Mouse (Mus musculus): ENCODE measurements around the gene Rasip1. TPM values are rescaled to one million over a fixed set of nuclear protein-coding genes. Genes with fewer than 3 reads are reported as not detected.

Gene Rasip1
- polyA plus RNA-seq, 1 experiment from 2014 or later = 24.3 TPM

- WGBS = 52% methylated on average over 1 of the region's 1 CpGs
- no peak for ATAC-seq (ENCODE audit: insufficient number of reproducible peaks, insufficient read depth, low FRiP score, low read depth)
- H3K36me3 ChIP-seq (ENCODE audit: control insufficient read depth, insufficient read depth, low read length) = no peaks in the 10 kb centered on the region
- no peak overlapping the region for H3K9ac ChIP-seq (ENCODE audit: low read length)
- no peaks in the 10 kb centered on the region for H3K27me3 ChIP-seq (ENCODE audit: control insufficient read depth, insufficient read depth, low read length)
- no peaks in the 10 kb centered on the region for H3K4me1 ChIP-seq (ENCODE audit: control insufficient read depth in 2 of 2, insufficient read depth in 2 of 2, low read length in 2 of 2)
- no peak overlapping the region for H3K4me3 ChIP-seq (ENCODE audit: control insufficient read depth in 1 of 2, insufficient read depth in 1 of 2, low read depth in 1 of 2, low read length in 2 of 2)
- no peak overlapping the region for H3K4me2 ChIP-seq (ENCODE audit: low read length)
- H3K27ac ChIP-seq (replicated peaks in 1 of 2; ENCODE audit: control insufficient read depth in 1 of 2, insufficient read depth in 1 of 2, low read depth in 2 of 2, low read length in 2 of 2) = no peak overlapping the region
- H3K9me3 ChIP-seq (ENCODE audit: control insufficient read depth, low read length) = no peaks in the 10 kb centered on the region
Measured at GRCm38 (mm10) chr7:45609511-45609910, 17.8 kb upstream of the Rasip1 start.

- Histone ChIP-seq H3K4me2 (ENCODE audit: low read length) (no peak overlapping the region), H3K27ac (replicated peaks in 1 of 2; ENCODE audit: control insufficient read depth in 1 of 2, insufficient read depth in 1 of 2, low read depth in 2 of 2, low read length in 2 of 2) (no peak overlapping the region), H3K36me3 (ENCODE audit: control insufficient read depth, insufficient read depth, low read length) (no peaks in the 10 kb centered on the region), H3K9me3 (ENCODE audit: control insufficient read depth, low read length) (no peaks in the 10 kb centered on the region), H3K4me1 (ENCODE audit: control insufficient read depth in 2 of 2, insufficient read depth in 2 of 2, low read length in 2 of 2) (peaks cover 0 to 6% of the 10 kb centered on the region in 2 experiments; a peak in 1 of 4 replicates), H3K27me3 (ENCODE audit: control insufficient read depth, insufficient read depth, low read length) (peaks cover 46% of the 10 kb centered on the region), H3K4me3 (ENCODE audit: control insufficient read depth in 1 of 2, insufficient read depth in 1 of 2, low read depth in 1 of 2, low read length in 2 of 2) (no peak overlapping the region), H3K9ac (ENCODE audit: low read length) (no peak overlapping the region)
- ATAC-seq (ENCODE audit: insufficient number of reproducible peaks, insufficient read depth, low FRiP score, low read depth) = no peak
- 30% methylated on average over 6 of the region's 6 CpGs for WGBS
Measured at GRCm38 (mm10) chr7:45616277-45616676, 11.0 kb upstream of the Rasip1 start.

- Histone ChIP-seq H3K4me2 (ENCODE audit: low read length) (no peak within 1 kb of the TSS), H3K4me1 (ENCODE audit: control insufficient read depth in 2 of 2, insufficient read depth in 2 of 2, low read length in 2 of 2) (peaks cover 0 to 6% of the 10 kb centered on the region in 2 experiments; a peak in 1 of 4 replicates), H3K27me3 (ENCODE audit: control insufficient read depth, insufficient read depth, low read length) (peaks cover 46% of the 10 kb centered on the region), H3K9ac (ENCODE audit: low read length) (no peak within 1 kb of the TSS), H3K36me3 (ENCODE audit: control insufficient read depth, insufficient read depth, low read length) (no peaks in the 10 kb centered on the region), H3K9me3 (ENCODE audit: control insufficient read depth, low read length) (no peaks in the 10 kb centered on the region), H3K4me3 (ENCODE audit: control insufficient read depth in 1 of 2, insufficient read depth in 1 of 2, low read depth in 1 of 2, low read length in 2 of 2) (peak within 1 kb of the TSS in 1 of 2 experiments; percentile 6; a peak in 1 of 4 replicates), H3K27ac (replicated peaks in 1 of 2; ENCODE audit: control insufficient read depth in 1 of 2, insufficient read depth in 1 of 2, low read depth in 2 of 2, low read length in 2 of 2) (no peak within 1 kb of the TSS)
- WGBS = 9% methylated on average over 31 of the region's 31 CpGs
- ATAC-seq (ENCODE audit: insufficient number of reproducible peaks, insufficient read depth, low FRiP score, low read depth) = peak; percentile 20; the same call in 1 of the 2 replicates
Measured at GRCm38 (mm10) chr7:45617042-45617695, 10.1 kb upstream of the Rasip1 start, which contains the start of gene Fut1. Fut1 (plus strand) TSS chr7:45617289.

- H3K4me1 ChIP-seq (ENCODE audit: control insufficient read depth in 2 of 2, insufficient read depth in 2 of 2, low read length in 2 of 2) = peaks cover 0 to 6% of the 10 kb centered on the region in 2 experiments; a peak in 1 of 4 replicates
- no peak overlapping the region for H3K9ac ChIP-seq (ENCODE audit: low read length)
- WGBS = 77% methylated on average over 5 of the region's 5 CpGs
- no peak overlapping the region for H3K4me2 ChIP-seq (ENCODE audit: low read length)
- H3K9me3 ChIP-seq (ENCODE audit: control insufficient read depth, low read length) = no peaks in the 10 kb centered on the region
- H3K27me3 ChIP-seq (ENCODE audit: control insufficient read depth, insufficient read depth, low read length) = peaks cover 46% of the 10 kb centered on the region
- no peak for ATAC-seq (ENCODE audit: insufficient number of reproducible peaks, insufficient read depth, low FRiP score, low read depth)
- no peak overlapping the region for H3K4me3 ChIP-seq (ENCODE audit: control insufficient read depth in 1 of 2, insufficient read depth in 1 of 2, low read depth in 1 of 2, low read length in 2 of 2)
- H3K27ac ChIP-seq (replicated peaks in 1 of 2; ENCODE audit: control insufficient read depth in 1 of 2, insufficient read depth in 1 of 2, low read depth in 2 of 2, low read length in 2 of 2) = no peak overlapping the region
- H3K36me3 ChIP-seq (ENCODE audit: control insufficient read depth, insufficient read depth, low read length) = no peaks in the 10 kb centered on the region
Measured at GRCm38 (mm10) chr7:45618316-45618715, 9.0 kb upstream of the Rasip1 start.

- Histone ChIP-seq H3K36me3 (ENCODE audit: control insufficient read depth, insufficient read depth, low read length) (no peaks in the 10 kb centered on the region), H3K27me3 (ENCODE audit: control insufficient read depth, insufficient read depth, low read length) (peaks cover 46% of the 10 kb centered on the region), H3K4me1 (ENCODE audit: control insufficient read depth in 2 of 2, insufficient read depth in 2 of 2, low read length in 2 of 2) (peaks cover 0 to 6% of the 10 kb centered on the region in 2 experiments; a peak in 1 of 4 replicates), H3K9me3 (ENCODE audit: control insufficient read depth, low read length) (no peaks in the 10 kb centered on the region), H3K27ac (replicated peaks in 1 of 2; ENCODE audit: control insufficient read depth in 1 of 2, insufficient read depth in 1 of 2, low read depth in 2 of 2, low read length in 2 of 2) (no peak overlapping the region), H3K4me2 (ENCODE audit: low read length) (no peak overlapping the region), H3K4me3 (ENCODE audit: control insufficient read depth in 1 of 2, insufficient read depth in 1 of 2, low read depth in 1 of 2, low read length in 2 of 2) (no peak overlapping the region), H3K9ac (ENCODE audit: low read length) (no peak overlapping the region)
- no peak for ATAC-seq (ENCODE audit: insufficient number of reproducible peaks, insufficient read depth, low FRiP score, low read depth)
- WGBS = 69% methylated on average over 5 of the region's 5 CpGs
Measured at GRCm38 (mm10) chr7:45619592-45619991, 7.7 kb upstream of the Rasip1 start.

- ATAC-seq (ENCODE audit: insufficient number of reproducible peaks, insufficient read depth, low FRiP score, low read depth) = no peak
- Histone ChIP-seq H3K36me3 (ENCODE audit: control insufficient read depth, insufficient read depth, low read length) (no peaks in the 10 kb centered on the region), H3K9ac (ENCODE audit: low read length) (no peak within 1 kb of the TSS), H3K4me3 (ENCODE audit: control insufficient read depth in 1 of 2, insufficient read depth in 1 of 2, low read depth in 1 of 2, low read length in 2 of 2) (0 out of 4 replicates have a peak within 1 kb of the TSS, but pooled peaks have one; percentile 1 to 8), H3K4me2 (ENCODE audit: low read length) (peak within 1 kb of the TSS; percentile 18; the same call in 1 of the 2 replicates), H3K27me3 (ENCODE audit: control insufficient read depth, insufficient read depth, low read length) (peaks cover 35% of the 10 kb centered on the region), H3K27ac (replicated peaks in 1 of 2; ENCODE audit: control insufficient read depth in 1 of 2, insufficient read depth in 1 of 2, low read depth in 2 of 2, low read length in 2 of 2) (no peak within 1 kb of the TSS), H3K4me1 (ENCODE audit: control insufficient read depth in 2 of 2, insufficient read depth in 2 of 2, low read length in 2 of 2) (peaks cover 0 to 4% of the 10 kb centered on the region in 2 experiments; a peak in 1 of 4 replicates), H3K9me3 (ENCODE audit: control insufficient read depth, low read length) (no peaks in the 10 kb centered on the region)
- 26% methylated on average over 9 of the region's 9 CpGs for WGBS
Measured at GRCm38 (mm10) chr7:45621443-45621842, 5.8 kb upstream of the Rasip1 start, which contains the start of gene Izumo1. Izumo1 (plus strand) TSS chr7:45621811.

GRCm38 (mm10) chr7:45623507-45623906, 3.8 kb upstream of the Rasip1 start:
- H3K36me3 ChIP-seq (ENCODE audit: control insufficient read depth, insufficient read depth, low read length) = no peaks in the 10 kb centered on the region
- no peak overlapping the region for H3K4me2 ChIP-seq (ENCODE audit: low read length)
- no peak for ATAC-seq (ENCODE audit: insufficient number of reproducible peaks, insufficient read depth, low FRiP score, low read depth)
- H3K9ac ChIP-seq (ENCODE audit: low read length) = no peak overlapping the region
- H3K4me1 ChIP-seq (ENCODE audit: control insufficient read depth in 2 of 2, insufficient read depth in 2 of 2, low read length in 2 of 2) = peaks cover 3% of the 10 kb centered on the region in 2 experiments; a peak in 2 of 4 replicates
- no peaks in the 10 kb centered on the region for H3K9me3 ChIP-seq (ENCODE audit: control insufficient read depth, low read length)
- H3K4me3 ChIP-seq (ENCODE audit: control insufficient read depth in 1 of 2, insufficient read depth in 1 of 2, low read depth in 1 of 2, low read length in 2 of 2) = no peak overlapping the region
- 92% methylated on average over 11 of the region's 11 CpGs for WGBS
- peaks cover 23% of the 10 kb centered on the region for H3K27me3 ChIP-seq (ENCODE audit: control insufficient read depth, insufficient read depth, low read length)
- H3K27ac ChIP-seq (replicated peaks in 1 of 2; ENCODE audit: control insufficient read depth in 1 of 2, insufficient read depth in 1 of 2, low read depth in 2 of 2, low read length in 2 of 2) = no peak overlapping the region
